Mouse (Mus musculus): ENCODE measurements around the gene Tbxa2r.
A peak's percentile ranks its signal among the peaks of the same experiment; 100 is the strongest.

Tbxa2r gene

DNA sequence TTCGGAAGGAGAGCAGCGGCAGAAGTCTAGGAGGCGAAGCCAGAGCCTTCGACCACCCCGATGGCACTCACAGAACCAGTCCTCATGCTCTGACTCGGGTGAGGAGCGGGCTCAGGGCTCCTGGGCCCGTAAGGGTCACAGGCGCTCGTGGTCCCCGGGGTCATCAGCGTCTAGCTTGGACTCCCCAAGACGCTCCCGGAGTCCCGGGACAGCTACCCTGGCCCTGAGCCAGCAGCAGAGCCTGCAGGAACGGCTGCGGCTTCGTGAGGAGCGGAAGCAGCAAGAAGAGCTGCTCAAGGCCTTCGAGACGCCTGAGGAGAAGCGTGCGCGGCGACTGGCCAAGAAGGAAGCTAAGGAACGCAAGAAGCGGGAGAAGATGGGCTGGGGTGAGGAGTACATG is 6.1 kb upstream of the Tbxa2r start:
- DNase-seq: peak; percentile 69

- peak; percentile 54 for DNase-seq
Measured at GRCm38 (mm10) chr10:81323141-81323775, 5.3 kb upstream of the Tbxa2r start.

DNA sequence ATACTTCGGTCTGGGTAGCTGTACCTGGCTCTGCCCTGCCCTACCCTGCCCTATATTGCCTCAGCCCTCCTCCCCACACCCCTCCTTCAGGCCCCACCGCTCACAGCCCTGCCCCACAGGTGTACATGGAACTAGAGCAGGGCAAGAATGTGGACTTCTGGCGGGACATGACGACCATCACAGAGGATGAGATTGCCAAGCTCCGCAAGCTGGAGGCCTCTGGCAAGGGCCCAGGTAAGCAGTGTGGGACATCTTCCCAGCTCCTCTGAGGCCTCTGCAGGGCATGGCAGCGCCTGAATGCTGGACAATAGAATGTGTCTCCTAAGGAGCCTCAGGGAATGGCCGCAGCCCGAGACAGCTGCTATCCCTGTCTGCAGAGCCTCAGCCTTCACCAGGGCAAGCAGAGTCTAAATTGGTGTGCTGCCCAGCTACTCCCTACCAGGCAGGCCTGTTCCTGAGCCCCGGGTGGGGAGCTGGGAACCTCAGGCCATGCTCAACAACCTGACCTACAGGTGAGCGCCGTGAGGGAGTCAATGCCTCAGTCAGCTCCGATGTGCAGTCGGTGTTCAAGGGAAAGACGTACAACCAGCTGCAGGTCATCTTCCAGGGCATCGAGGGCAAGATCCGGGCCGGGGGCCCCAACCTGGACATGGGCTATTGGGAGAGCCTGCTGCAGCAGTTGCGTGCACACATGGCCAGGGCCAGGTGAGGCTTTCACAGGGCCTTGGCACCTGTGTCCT is 4.6 kb upstream of the Tbxa2r start:
- DNase-seq: peak; percentile 48

DNA sequence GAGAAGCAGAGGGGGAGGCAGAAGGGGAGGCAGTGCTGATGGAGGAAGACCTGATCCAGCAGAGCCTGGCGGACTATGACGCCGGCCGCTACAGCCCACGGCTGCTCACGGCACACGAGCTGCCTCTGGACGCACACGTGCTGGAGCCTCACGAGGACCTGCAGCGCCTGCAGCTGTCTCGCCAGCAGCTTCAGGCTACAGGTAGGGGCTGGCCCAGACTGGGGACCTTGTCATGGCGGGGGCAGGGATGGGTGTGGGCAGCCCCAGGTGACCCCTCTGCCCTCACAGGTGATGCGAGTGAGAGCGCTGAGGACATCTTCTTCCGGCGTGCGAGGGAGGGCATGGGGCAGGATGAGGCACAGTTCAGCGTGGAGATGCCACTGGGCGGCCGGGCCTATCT is 3.4 kb upstream of the Tbxa2r start:
- peak; percentile 24 for DNase-seq

DNA sequence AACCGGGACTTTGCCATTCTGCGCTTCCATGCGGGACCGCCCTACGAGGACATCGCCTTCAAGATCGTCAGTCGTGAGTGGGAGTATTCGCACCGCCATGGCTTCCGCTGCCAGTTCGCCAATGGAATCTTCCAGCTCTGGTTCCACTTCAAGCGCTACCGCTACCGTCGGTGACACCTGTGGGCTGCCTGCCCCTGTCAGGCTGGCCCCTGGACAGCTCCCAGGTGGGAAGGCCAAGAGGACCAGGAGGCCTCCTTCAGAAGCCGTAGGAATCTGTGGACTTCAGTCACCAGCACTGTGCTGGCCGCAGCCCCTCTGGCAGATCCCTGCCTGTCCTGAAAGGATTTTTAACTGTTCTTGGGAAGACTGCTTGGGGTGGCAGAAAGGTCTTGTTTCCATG is 2.8 kb upstream of the Tbxa2r start:
- no peak for DNase-seq

- no peak for DNase-seq
Measured at GRCm38 (mm10) chr10:81326858-81327257, 1.7 kb upstream of the Tbxa2r start.

DNA sequence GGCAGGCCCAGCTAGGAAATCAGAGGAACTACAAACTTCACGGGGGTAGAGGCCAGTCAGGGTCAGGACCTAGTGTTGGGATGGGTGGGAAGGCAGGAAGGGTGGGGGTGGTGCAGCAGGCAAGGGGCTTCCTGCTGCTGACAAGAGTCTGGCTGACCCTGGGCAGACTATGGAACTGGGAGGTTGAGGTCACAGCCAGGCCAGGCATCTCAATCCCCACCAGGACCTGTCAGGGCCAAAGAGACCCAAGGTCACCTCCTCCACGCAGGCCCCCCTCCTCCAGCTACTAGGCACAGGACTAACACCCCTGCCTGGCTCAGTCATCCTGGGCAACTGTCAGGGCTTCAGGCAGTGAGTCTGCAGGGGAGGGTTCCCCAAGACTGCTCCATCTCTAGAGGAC is 572 bp upstream of the Tbxa2r start:
- DNase-seq: no peak

GRCm38 (mm10) chr10:81329194-81329975 is 854 bp downstream of the Tbxa2r start:
- DNase-seq: peak; percentile 22

GRCm38 (mm10) chr10:81330007-81330406 is 1.5 kb downstream of the Tbxa2r start:
- no peak for DNase-seq

GRCm38 (mm10) chr10:81332277-81332676 is 3.7 kb downstream of the Tbxa2r start:
- no peak for DNase-seq

GRCm38 (mm10) chr10:81334324-81334723 is 5.8 kb downstream of the Tbxa2r start:
- DNase-seq: no peak

DNA sequence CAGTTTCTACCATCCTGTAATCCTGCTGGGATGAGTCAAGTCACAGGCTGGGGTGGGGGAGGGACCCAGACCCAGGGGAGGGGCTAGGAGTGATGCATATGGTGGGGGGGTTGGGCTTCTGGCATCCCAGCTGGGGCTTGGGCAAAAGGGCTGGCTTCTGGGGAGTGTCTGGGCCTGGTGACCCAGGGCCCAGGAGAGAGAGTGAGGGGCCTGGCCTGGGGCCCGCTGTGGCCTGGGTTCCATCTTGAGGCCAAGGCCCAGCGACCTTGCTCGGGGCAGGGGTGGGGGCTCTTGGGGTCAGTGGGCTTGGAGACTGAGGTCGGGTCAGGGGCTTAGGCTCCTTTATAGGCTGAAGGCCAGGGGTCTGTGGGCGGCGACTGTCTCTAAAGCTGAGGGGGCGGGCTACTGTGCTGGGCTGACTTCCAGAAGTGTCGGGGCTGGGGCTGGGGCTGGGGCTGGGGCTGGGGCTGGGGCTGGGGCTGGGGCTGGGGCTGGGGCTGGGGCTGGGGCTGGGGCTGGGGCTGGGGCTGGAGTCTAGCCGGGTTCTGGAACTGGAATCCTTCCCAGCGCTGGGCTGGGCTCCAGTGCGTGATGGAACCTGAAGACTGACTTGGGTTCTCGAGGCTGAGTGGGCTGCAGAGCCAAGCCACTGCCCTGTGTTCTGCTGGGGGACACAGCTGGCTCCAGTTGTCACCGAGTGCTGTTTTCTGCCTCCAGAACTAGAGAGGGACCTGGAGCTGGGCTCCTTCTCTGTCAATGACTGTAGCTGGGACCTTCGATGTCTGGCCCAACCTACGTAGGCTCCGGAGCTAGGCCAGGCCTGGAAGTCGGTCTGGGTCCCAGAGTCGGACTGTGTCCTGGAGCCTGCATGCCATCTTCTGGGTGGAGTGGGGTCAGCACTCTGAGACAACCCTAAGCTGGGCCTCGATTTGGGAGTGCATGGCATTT is 7.1 kb downstream of the Tbxa2r start:
- no peak for DNase-seq

GRCm38 (mm10) chr10:81336558-81336957 is 8.0 kb downstream of the Tbxa2r start:
- no peak for DNase-seq

GRCm38 (mm10) chr10:81340551-81341332 is 12.2 kb downstream of the Tbxa2r start:
- peak; percentile 32 for DNase-seq

DNA sequence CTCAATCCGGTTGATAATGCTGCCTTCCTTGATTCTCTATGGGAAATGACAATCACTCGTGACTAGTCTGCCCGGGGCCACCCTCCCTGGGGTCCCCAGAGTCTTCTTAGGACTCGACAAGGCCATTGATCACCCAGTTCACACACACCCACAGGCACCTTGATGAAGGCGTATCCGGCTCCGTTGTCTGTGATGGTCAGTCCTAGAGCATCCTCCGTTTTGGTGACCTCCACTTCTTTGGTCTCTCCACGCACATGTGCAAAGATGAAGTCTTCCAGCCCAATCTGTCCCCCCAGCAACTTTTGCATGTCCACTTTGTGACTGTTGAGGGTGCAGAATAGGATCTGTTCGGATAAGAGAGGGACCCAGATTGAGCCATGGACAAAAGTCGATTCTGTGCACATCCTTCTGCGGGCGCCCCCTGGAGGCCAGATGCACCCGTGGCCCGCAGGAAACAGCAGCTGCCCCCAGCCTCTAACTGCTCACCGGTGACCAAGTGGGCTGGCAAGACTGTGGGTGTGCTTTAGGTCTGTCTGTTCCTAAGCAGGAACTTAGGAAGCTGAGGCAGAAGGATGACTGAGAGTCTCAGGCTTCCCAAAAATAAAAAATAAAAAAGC is 12.9 kb downstream of the Tbxa2r start:
- DNase-seq: peak; percentile 65

GRCm38 (mm10) chr10:81342686-81343505 is 14.4 kb downstream of the Tbxa2r start, which contains the start of gene Gipc3:
Gipc3 (minus strand) TSS chr10:81343266.
- DNase-seq: no peak

GRCm38 (mm10) chr10:81344421-81345161 is 16.1 kb downstream of the Tbxa2r start:
- DNase-seq: peak; percentile 47

GRCm38 (mm10) chr10:81345162-81345534 is 16.6 kb downstream of the Tbxa2r start:
- no peak for DNase-seq

DNA sequence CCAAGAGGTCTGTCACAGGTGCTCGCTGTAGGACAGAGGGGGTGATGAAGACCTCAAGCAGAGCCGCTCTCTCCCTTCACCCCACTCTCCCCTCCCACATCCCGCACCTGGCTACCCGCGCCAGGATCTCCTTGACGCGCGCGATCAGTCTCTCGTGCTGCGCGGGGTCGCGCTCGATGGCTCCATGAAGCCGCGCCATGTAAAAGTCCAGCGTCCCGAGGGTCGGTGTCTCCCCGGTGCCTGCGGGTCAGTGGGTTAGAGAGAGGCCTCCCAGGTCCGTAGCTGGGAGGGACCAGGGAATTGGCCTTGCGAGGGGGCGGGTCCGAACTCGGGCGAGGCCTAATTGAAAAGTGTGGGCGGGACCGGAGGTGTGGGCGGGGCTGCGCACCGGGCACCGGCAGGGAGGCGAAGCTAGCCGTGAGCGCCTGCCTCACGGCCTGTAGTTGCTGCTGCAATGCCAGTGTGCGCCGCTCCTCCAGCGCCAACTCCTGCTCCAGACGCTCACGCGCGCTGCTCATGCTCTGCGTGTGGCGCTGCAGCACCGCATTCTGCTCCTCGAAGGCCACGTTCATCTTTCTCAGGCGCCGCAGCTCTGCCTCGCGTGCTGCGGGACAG is 18.0 kb downstream of the Tbxa2r start:
- peak; percentile 25 for DNase-seq
